Mouse (Mus musculus): ENCODE measurements at regions not wholly inside any gene's neighbourhood (a gene's known extent, or its start where the extent isn't known, plus 50 kb on each side); places are given as distances from the start of the nearest gene placed in this dataset.

GRCm38 (mm10) chr10:118516839-118517238 is 76.0 kb downstream of the Ifng start:
- TF ChIP-seq ZC3H11A (IDR thresholded peaks at IDR 0.05; ENCODE audit: low read depth, low read length) (no peak), POLR2A (IDR thresholded peaks at IDR 0.05; ENCODE audit: low read depth, low read length) (no peak), CTCF (conservative IDR thresholded peaks at IDR 0.05 in 1 of 2, IDR thresholded peaks at IDR 0.05 in 1 of 2; ENCODE audit: low read depth in 2 of 2, low read length in 2 of 2) (no peak)
